8 mouse cellular contexts compared by ENCODE assay signal in genomic region chr2:35297703-35298332, GRCm38 (mm10). TPM values are rescaled to one million over a fixed set of nuclear protein-coding genes. Genes with fewer than 3 reads are reported as not detected.
DNase-seq lines count a peak whose midpoint lies in the region; ATAC-seq and TF ChIP-seq lines count a peak whose summit lies in the region.

No protein-coding gene starts in this region.

- peaks cover 4% of the 10 kb centered on the region; the same call in 1 of the 2 replicates for H3K4me1 ChIP-seq in limb, embryonic 13.5 days
- H3K4me1 ChIP-seq in midbrain, postnatal 0 days (ENCODE audit: insufficient read depth, low read length), result no peaks in the 10 kb centered on the region

- 23% methylated on average over 15 of the region's 15 CpGs for WGBS in limb, embryonic 13.5 days
- 27% methylated on average over 15 of the region's 15 CpGs for WGBS in midbrain, postnatal 0 days

- H3K4me2 ChIP-seq in limb, embryonic 13.5 days (replicated peaks), result no peak overlapping the region; the same call in 1 of the 2 replicates
- no peak overlapping the region for H3K4me2 ChIP-seq in midbrain, postnatal 0 days (ENCODE audit: low read depth, low read length, poor library complexity, severe bottlenecking)

- H3K36me3 ChIP-seq in limb, embryonic 13.5 days, result peaks cover 33% of the 10 kb centered on the region
- H3K36me3 ChIP-seq in midbrain, postnatal 0 days (ENCODE audit: insufficient read depth, low read length), result no peaks in the 10 kb centered on the region

- H3K27me3 ChIP-seq in limb, embryonic 13.5 days, result no peaks in the 10 kb centered on the region
- no peaks in the 10 kb centered on the region for H3K27me3 ChIP-seq in midbrain, postnatal 0 days (ENCODE audit: insufficient read depth, low read length)

- H3K9ac ChIP-seq in limb, embryonic 13.5 days, result no peak overlapping the region
- no peak overlapping the region for H3K9ac ChIP-seq in midbrain, postnatal 0 days (replicated peaks; ENCODE audit: low read length, poor library complexity, severe bottlenecking)

- peak; percentile 100 for TF ChIP-seq CTCF in midbrain, postnatal 0 days (IDR thresholded peaks at IDR 0.05)

- H3K4me3 ChIP-seq in limb, embryonic 13.5 days, result no peak overlapping the region
- no peak overlapping the region for H3K4me3 ChIP-seq in midbrain, postnatal 0 days (ENCODE audit: low read depth, low read length)

- peak; percentile 22 for DNase-seq in 3134 (ENCODE audit: extremely low read depth, insufficient read length, low spot score)
- DNase-seq in adrenal gland, adult 2 months, result peak; percentile 75
- peak; percentile 72 for DNase-seq in embryo, embryonic 11.5 days (ENCODE audit: low read depth, low spot score)
- DNase-seq in gastrocnemius, postnatal 36 days, result peak; percentile 65 to 72
- DNase-seq in kidney, adult 11 months, result peak; percentile 61
- peak; percentile 89 for DNase-seq in midbrain, postnatal 0 days (ENCODE audit: low spot score)
- DNase-seq in spleen, postnatal 10 days (ENCODE audit: low spot score in 2 of 2), result peak; percentile 82 to 86

- intact Hi-C loops in gastrocnemius, postnatal 36 days (cut with DNase I), result loop anchor here (2.0 kb wide), 2 partner anchors 51 to 99 kb away; partner anchors contain the start of gene 4930402F06Rik

- ATAC-seq in limb, embryonic 13.5 days (ENCODE audit: low FRiP score, low read depth), result peak; percentile 58
- ATAC-seq in midbrain, postnatal 0 days (ENCODE audit: low FRiP score), result peak; percentile 70

- no peak overlapping the region for H3K27ac ChIP-seq in limb, embryonic 13.5 days
- no peak overlapping the region for H3K27ac ChIP-seq in midbrain, postnatal 0 days (ENCODE audit: low read depth, low read length)

- H3K9me3 ChIP-seq in limb, embryonic 13.5 days, result no peaks in the 10 kb centered on the region
- no peaks in the 10 kb centered on the region for H3K9me3 ChIP-seq in midbrain, postnatal 0 days (ENCODE audit: low read length)

RNA-seq across cellular contexts. Expression of gene Stom, which starts 39.0 kb away (rescaled TPM):
- 10 to 100 TPM; 50.4 to 54.6 TPM for total RNA-seq in adrenal gland, adult 2 months (2021)
- 14.1 and 15.0 TPM in 2 replicates for polyA plus RNA-seq in adrenal gland, adult 2 months (2012; rRNA removed)
- total RNA-seq in gastrocnemius, postnatal 36 days (2021), result 10 to 100 TPM; 18.4 to 20.7 TPM
- 18.1 and 18.5 TPM in 2 replicates for polyA plus RNA-seq in limb, embryonic 13.5 days (2015; fragmentation: Nextera tagmentation; extraction: Ambion mirVana)
- 21.9 and 24.9 TPM in 2 replicates for total RNA-seq in midbrain, postnatal 0 days (2014; rRNA removed)
- polyA plus RNA-seq in midbrain, postnatal 0 days (2015; fragmentation: Nextera tagmentation; extraction: Ambion mirVana), result 23.1 and 23.3 TPM in 2 replicates

RNA-seq across cellular contexts. Expression of gene Gsn, which starts 41.6 kb away (rescaled TPM):
- total RNA-seq in adrenal gland, adult 2 months (2021), result 1,000 to 10,000 TPM in 1 of 2 experiments, 100 to 1,000 TPM in 1; 335 to 1,033 TPM
- polyA plus RNA-seq in adrenal gland, adult 2 months (2012; rRNA removed), result 607 and 810 TPM in 2 replicates
- total RNA-seq in gastrocnemius, postnatal 36 days (2021), result 100 to 1,000 TPM; 396 to 415 TPM
- polyA plus RNA-seq in limb, embryonic 13.5 days (2015; fragmentation: Nextera tagmentation; extraction: Ambion mirVana), result 113 and 118 TPM in 2 replicates
- total RNA-seq in midbrain, postnatal 0 days (2014; rRNA removed), result 23.4 and 39.1 TPM in 2 replicates
- 26.2 and 28.5 TPM in 2 replicates for polyA plus RNA-seq in midbrain, postnatal 0 days (2015; fragmentation: Nextera tagmentation; extraction: Ambion mirVana)

Comparison
In these comparisons a context has a peak if more than half of its experiments do, and no peak if none do; other contexts are left out.
1. DNase-seq: peak in every context shown above with its lines; median percentile 89 in midbrain, postnatal 0 days; 84 in spleen, postnatal 10 days; 75 in adrenal gland, adult 2 months; 72 in embryo, embryonic 11.5 days; 68 in gastrocnemius, postnatal 36 days; 61 in kidney, adult 11 months; 22 in 3134.